Mouse (Mus musculus) layer of hippocampus, adult 9-10 months (tissue): ENCODE results near the gene Tmod3.
A peak's percentile ranks its signal among the peaks of the same experiment; 100 is the strongest.

Experiments
- DNase-seq: peaks from one replicate; pipeline ENCODE4 v3.0.0; 2022; ENCODE audit warnings: low spot score

Tmod3 gene

DNA sequence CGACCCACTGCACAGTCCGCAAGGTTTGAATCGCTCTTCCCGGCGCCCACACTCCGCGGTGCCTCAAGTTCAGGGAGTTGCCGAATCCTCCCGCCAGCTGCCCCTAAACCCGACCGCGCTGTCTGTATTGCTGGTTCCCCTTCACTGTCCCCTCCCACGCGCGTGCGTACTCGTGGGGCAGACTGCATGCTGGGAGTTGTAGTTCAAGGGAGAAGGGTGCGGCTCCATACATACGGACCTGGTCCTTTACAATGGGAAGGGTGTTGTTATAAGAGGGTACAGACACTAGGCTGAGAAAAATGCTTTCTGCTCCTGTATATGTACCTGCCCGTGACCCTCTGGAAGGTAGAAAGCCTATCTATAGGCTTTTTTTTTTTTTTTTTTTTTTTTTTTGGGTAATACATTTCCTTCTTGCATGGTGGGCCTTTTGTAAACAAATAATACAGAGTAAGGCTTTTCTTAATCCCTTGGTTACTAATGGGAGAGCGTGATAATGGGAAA is at the start of gene Tmod3:
TSS of gene Tmod3 (minus strand) at position 146 of the 501 bp plus-strand sequence.
- peak; percentile 95 for DNase-seq

DNA sequence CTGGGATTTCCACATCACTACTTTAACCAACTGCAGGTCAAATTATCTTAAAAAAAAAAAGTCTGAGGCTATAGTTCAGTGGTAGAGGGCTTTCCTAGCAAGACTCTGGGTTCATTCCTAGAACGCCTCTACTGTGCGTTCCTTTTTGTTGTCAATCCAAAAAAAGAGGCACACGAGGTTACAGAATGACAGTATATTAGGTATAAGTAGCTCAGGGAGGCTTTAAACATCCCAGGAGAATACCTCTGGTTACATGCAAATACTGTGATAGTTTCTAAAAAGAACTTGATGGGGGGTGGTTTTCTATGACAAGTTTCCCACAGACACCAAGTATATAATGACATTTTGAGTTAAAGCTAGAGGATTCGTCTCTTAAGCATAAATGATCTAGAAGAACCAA is 48.0 kb upstream of the Tmod3 start:
- DNase-seq = no peak

DNA sequence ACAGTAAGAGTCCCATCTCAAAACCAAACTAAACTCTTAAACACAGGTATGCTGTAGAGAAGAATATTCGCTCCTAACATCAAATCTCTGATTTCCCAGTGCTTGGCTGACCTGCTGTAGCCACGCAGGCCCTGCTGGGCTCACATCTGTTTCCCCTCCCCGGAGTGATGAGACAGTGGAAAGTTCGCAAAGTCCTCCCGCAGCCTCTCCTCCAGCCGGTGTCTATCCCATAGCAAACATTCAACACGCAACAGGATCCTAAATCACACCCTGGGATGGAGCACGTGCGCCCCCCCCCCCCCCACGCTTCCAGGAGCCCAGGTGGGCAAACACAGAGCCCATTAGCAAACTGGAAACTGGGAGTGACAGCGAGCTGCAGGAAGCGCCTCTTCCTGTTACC is 42.1 kb upstream of the Tmod3 start:
- DNase-seq = no peak

DNA sequence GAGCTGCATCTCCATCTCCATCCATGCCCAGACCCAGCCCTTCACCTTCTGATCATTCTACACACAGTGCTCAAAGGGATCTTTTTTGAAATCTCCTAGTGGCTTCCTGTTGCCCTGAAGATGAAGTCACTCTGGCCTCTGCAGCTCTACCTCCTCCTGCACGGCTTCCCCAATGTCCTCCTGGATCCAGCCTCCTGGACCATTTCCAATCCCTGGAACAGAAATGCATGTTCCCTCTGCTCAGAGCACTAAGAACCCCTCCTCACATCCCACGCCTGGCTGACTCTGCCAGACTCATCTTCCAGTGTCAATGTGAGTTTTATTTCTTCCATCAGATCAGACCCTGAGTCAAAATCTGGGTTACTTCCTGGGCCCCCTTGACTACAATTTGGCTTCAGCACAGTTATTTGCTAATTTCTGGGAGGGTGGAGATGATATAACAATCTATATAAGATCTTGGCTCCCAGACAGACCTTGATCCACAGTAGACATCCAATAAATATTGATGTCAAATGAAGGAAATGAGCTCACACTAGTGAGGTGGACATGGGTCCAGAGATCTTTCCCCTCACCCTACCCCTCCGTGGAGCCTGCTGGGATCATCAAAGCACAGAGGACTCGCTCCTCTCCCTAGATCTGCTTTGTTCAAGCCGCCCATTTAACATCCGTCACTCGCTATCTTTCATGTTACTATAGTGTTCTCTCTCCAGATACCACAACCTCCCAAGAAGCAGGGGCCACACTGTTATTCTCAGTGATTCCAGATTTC is 40.9 kb upstream of the Tmod3 start:
- DNase-seq = no peak

DNA sequence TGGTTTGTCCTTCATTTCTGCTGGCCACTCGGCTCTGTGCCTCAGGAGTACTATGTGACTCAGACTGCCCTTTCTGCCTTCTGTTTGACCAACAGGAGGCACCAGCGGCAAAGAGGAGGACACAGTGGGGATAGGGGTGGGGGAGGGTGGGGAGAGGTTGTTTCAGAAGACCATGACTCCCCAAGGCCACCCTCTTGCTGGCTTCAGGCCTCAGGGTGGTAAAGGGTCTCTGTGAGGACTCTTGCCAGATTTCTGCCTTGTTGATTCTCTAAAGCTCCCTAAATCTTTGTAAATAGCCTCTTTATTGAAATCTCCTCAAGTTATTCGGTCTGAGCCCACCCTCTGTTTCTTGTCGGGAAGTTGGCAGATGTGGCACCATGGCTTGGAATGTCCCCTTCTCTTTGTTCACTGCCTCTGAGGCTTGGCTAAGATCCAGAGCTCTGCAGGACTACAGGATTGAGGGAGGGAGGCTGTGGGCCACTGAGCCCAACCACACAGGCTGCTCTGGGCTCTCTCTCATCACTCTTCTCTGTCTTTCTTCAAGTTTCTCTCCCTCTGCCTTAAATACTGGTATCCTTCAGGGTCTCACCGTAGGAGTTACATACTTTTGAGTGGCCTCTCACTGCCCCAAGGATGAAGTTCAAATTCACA is 39.9 kb upstream of the Tmod3 start:
- no peak for DNase-seq

DNA sequence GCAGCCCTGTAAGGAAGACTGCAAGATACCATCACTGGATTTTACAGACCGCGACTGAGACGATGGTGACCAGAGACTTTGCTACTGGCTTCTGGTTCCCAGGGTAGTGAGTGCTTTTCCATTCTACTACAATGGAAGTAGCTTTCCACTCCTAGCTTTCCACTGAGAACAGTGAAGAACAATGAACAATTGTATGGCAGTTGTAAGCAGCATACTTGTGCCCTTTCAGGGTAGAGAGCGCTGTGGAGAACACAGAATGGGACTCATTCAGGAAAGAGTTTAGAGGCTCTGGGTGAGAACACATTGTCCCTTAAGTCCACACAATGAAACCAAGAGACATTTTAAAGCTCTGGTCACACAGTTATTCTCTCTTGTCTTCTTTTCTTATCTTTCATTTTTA is 38.1 kb upstream of the Tmod3 start:
- no peak for DNase-seq

DNA sequence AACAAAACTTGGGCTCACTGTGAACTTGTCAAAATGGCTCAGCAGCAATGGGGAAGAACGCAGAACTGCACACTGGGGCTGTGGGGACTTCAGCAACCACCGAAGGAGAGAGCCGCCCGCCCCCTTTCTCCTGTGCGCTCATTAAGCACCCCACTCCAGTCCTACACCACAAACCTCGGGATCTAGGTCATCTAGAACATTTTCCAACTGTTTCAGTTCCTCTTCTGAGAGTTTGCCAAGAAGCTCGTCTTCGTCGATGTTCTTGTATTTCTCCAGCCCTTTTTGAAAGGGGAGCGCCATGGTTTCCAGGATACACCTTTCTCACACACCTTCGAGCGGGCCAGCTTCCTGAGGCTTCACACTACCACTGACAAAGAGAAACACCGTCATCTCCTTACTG is 37.6 kb upstream of the Tmod3 start:
- no peak for DNase-seq

DNA sequence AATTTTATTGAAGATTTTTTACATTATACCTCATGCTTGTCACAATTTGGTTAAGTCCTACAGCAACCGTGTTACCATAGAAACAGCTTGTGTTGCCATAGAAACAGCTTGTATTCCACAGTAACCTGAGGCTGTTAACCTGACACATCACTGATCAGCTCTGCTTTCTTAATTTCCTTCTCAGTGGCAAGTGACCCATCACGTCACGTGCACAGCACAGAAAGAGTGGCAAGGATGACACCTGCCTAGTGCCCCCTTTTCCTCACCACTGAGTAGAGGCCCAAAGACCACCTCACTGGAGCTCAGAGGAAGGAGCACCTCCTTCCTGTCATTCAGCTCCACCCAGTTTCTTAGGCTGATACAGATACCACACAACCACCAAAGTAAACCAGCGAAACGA is 34.0 kb upstream of the Tmod3 start:
- no peak for DNase-seq

DNA sequence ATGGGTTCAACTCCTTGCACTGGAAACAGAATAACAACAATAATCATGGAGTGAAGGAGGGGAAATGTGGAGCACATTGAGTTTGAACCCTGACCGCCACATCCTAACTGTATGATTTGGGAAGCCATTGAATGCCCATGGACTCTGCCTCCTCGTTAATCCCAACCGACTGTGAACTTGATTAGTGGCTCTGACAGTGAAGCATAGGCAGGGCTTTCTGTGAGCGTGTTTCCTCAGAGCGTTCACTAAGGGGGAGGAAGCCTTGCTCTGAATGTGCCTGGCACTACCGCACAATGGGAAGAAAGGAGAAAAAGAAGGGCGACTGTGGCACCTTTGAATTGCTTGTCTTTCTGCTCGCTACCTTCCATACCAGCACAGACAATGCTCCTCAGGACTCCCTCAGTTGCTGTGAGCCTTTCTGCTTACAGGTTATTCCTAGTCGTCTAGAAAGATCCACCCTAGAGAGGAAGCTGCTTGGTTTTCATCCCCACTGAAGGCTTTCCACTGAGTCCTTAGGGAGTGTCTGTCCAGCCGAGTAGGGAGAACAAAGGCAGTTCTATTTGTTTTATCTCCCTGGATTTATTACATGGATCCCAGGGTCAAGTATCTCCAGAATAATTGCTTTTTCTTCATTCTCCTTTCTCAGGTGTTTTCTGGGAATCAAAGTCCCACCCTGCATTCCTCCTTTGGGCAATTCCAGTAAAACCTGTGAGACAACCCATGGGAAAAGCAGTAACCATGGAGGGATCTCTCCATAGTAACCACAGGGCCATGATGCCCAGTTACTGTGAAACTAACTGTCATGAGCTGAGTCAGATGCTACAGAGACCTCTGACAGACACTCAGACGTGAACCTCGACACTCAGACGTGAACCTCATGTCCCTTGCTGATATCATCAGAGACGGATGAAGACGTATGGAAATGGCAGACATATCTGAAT is 30.7 kb upstream of the Tmod3 start:
- DNase-seq = no peak

DNA sequence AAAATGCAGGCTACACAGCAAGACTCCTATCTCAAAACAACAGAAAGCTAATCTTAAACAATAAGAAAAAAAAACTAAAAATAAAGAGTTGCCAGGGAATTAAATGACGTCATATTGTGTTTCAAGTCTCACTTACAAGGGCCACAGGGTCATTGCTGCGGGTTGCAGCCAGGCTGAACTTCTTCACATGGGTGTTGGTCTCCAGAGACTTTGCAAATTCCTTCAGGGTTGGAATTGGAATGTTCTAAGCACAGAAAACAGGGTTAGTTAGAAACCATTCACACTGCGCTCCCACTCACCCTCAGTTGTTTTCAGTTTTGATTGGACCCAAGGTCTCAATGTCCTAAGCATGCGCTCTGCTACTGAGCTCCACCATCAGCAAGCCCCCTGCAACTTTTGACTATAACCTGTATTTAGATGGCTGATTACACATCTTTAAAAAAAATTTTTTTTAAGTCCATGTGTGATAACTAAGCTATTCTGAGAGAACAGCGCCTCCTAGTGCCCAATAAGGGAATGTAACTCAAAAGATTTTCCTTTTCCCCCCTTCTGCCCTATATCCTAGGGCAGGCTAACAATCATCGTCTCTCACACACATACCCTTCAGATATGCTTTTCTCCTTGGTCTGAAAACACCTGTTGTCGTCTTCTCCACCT is 22.4 kb upstream of the Tmod3 start:
- no peak for DNase-seq

DNA sequence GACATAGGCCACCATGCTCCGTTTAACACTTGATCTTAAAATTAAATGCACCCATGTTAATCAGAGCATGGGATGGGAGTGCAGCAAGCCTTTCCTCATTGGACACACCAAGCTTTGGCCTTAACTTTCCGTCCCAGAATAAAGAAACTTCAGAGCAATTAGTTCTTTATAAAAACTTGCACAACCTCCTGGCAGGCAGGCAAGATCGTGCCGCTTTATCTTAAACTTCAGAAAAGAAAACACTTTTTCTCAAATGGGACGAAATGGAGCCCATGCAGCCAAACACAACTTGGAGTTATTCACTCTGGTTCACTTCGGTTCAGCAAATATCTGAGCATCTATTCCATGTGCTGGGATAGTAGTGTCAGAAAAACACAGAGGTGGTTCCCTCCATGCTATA is 19.9 kb upstream of the Tmod3 start:
- no peak for DNase-seq

DNA sequence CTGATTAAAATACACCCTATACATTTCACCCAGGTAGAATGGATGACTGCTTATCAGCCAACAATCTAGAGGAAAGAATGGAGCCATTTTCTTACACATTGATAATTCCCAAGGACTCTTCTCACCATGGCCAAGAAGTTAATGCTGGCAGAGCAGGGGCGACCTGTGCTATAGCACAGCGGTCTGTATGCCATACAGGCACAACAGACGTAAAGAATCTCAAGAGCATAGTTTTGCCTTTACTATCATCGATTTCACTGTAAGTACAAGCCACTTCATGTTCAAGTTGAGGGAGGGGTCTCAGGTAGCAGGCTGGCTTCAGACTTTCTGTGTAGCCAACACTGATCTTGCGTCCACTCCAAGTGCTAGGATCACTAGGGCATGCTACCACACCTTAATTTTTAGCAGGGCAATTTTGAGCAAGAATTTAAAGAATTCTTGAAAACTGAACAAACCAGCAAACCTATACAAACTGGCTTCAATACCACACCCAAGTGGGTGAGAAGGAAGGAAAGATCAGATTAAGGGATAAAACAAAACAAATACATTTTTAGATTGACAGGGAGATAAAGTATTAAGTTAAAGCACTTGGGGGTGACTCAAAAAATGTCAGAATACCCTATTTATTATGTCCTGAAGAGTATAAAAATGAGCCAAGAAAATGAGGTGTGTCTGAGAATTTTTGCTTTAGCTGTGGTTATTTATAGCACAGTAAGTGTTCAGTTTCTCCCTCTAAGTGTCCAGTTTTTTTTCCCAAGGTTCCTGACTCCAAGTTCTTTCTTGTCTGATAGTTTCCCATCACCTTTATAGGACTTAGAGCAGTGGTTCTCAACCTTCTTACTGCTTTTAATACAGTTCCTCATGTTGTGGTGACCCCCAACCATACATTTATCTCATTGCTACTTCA is 11.8 kb upstream of the Tmod3 start:
- no peak for DNase-seq

DNA sequence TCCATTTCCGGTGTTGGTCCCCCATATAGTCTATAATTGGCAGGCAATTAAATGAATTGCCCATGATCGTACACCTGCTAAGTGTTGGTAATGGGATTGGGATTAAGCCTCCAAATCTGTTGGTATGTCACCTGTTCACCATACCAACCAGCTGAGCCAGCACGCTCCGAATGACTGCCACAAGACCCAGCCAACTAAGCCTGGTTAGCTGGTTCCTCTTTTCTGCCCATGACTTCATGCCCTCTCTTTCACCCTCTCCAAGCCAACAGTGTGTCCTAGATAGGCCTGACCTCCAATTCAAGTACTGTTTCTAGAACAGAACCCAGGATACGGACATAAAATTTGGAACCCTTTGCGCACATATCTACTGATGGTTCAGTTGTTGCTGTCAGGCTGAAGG is 8.9 kb upstream of the Tmod3 start:
- no peak for DNase-seq

DNA sequence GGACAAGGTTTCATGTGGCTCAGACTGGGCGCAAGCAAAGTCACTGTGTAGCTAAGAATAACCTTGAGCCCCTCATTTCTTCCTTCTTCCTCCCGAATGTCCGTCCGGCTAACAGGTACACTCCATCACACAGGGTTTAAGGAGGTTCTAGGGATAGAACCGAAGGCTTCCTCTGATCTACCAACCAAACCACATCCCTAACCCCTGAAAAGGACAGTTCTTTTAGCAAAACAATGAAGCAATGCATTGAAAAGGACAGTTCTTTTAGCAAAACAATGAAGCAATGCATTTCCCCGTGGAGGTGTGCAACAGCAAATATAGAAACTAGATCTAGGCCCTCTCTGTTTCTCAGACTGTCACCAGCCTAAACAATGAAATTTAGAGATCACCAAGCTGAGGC is 5.4 kb upstream of the Tmod3 start:
- no peak for DNase-seq

DNA sequence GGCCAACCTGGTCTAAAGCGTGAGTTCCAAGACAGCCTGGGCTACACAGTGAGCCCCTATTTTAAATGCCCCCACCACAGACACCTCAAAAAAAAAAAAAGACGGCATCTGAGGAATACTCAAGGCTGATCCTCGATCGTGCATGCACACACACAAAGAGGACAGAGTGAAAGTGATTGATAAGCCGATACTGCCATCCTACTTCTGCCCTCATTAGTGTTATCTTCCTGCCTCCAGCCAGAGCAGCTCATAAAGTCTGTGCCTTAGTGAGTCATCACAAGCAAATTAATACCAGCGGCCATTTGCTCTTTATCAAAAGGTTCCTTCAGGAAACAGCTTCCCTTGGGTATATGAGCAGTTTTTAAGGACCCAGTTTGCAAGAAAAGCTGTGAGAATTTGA is 4.2 kb upstream of the Tmod3 start:
- DNase-seq = no peak

DNA sequence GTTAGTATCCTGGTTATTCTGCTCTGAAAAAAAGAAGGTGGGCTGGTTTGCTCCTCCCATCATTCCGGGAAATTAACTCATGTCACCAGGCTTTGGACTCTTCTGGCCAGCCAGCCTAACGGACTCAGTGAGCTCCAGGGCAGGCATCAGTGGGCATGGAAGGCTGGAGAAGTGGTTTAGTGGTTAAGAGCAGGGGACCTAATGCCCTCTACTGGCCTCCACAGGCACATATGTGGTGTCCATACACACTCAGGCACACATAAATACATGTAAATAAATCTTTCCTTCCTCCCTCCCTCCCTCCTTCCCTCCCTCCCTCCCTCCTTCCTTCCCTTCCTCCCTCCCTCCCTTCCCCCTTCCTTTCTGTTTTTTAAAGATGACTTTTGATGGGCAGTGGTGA is 3.7 kb upstream of the Tmod3 start:
- DNase-seq = no peak

DNA sequence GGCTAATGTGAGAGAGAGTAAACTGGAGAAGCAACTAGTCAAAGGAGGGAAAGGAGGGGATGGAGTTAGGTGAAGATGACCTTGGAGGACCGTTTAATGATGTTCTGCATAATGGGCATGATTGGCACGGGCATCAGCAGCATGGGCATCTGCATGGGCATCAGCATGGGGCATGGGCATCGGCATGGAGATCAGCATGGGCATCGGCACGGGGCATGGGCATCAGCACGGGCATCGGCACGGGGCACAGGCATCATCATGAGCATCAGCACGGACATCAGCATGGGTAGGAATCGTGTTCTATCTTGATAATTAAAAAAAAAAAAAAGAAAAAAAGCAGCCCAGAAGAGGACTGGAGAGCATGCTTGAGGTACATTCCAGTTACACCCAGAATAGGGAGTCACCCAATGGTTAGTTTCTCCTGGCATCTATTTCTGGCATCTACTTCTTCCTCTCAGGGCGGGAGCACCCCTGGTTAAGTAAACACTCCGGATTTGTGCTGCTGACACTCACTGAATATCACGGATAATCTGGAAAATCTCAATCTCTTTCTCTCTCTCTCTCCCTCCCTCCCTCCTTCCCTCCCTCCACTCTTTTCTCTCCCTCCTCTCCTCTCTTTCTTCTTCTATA is 1.7 kb upstream of the Tmod3 start:
- DNase-seq = no peak

DNA sequence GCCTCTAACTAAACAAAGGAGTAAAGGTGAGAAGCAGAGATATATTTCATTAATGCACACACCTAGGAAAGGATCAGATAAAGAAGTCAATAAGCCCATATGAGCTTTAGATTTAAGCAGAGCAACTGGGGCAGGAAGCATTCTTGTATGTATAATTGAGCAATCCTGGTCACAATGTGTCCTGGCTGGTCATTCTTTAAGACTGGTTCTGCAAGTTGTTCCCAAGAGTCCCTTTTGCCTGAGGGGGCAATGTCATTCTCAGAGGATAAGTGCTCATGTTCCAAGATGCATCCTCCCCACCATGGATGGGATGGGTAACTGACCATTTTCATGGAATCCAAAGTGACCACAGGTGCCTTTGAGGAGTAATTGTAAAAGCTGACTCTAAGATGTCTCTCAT is 896 bp upstream of the Tmod3 start:
- DNase-seq = no peak

DNA sequence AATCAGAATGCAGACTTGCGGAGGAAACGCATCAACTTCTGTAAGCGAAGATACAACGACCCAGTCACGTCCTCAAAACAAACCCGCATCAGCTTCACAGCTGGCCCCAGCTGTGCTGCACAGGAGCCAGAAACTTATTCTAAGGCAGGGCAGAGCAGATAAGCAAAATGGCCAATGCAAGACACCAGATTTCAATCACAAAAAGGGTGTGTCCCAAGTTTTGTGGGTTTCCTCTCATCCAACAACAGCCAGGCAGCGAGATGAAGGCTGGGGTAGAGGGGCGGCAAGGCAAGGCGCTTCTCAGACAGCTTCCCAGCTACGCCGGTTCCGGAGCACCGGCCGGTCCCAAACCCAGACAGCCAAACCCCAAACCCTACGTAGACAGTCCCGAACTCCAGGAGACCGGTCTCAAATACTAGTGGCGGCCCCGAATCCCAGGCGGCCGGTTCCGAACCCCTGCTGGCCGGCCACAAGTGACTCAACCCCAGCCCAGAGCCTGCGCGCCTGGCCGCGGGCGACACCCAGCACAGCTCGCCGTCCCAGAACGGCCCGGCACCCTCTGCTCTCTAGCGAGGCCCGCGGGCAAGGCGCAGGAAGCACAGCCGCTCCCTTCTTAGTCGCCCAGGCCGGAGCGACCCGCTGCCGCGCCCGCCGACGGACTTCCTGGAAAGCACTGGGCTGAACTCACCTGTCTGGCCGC is 495 bp downstream of the Tmod3 start:
- no peak for DNase-seq

DNA sequence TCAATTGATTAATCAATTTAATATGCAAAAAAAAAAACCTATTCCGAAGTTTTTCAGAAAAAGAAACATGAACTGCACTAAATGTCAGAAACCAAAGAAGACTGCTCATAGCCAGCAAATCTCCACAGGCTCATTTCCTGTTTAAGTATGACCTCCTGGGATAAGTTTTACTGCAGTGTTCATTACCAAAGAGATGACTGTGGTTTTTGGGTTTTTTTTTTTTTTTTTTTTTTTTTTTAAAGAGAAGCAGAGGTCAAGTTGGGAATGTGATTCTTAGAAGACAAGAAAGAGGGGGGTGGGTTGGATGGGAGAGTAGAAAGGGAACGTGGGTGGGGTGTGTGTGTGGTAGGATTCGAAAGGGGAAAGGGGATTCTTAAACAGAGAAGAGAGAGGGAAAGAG is 1.1 kb downstream of the Tmod3 start:
- no peak for DNase-seq
